Mouse (Mus musculus): ENCODE measurements around the gene Pop4.

Pop4 gene

GRCm38 (mm10) chr7:38219526-38219925 is 51.7 kb downstream of the Pop4 start:
- DNase-seq (ENCODE audit: low read depth, low spot score), result no peak

GRCm38 (mm10) chr7:38218631-38219367 is 52.4 kb downstream of the Pop4 start:
- no peak for DNase-seq (ENCODE audit: low read depth, low spot score)

DNA sequence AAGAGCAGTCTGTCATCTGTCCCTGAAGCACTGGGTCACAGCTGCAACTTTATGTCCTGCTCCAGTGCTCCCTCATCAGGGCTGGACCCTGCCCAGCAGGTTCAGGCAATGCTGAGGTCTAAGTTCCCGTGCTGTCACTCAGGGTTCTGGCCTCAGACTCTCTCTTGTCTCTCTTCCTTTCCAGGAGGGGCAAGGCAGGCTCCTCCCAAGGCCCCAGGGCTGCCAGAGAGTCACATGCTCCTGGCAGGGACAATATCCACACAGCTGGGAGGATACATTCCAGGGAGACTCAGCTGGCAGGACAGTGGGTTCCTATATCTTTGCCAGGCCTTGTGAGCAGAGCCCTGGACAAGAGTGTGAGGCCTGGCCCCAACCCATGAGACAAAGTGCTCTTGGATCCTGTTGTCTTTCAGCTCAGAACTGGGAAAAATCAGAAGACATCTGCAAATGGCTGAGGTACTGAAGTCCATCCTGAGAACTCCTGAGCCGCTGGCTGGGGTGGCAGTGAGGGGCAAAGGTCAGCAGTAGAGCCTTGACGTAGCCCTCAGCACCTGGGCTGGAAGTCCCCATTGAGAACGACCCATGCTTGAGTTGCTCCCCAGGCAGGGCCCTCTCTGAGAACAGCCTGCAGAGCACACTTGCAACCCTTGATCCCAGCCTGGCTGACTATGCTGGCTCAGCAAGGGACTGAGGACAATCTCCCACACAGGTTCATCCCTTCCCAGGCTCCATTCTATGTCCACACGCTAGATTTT is 53.6 kb downstream of the Pop4 start:
- DNase-seq (ENCODE audit: low read depth, low spot score), result no peak

DNA sequence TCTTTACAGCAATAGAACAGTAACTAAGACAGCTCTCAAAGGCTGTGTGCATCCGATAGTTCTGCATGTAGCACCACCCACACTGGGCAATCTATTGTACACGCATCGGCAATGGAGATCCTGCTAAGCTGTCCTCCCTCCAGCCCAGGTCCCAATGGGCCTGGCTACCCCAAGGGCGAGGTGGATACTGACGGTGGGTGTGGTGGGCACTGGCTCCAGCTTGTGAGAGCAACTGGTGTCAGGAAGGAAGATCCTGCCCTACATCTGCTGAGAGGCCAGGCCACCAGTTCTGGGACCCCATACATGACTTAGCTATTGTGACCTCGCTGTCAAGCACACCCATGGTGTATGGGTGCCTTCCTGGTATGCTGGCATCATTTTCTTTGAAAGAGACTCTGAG is 55.5 kb downstream of the Pop4 start:
- no peak for DNase-seq (ENCODE audit: low read depth, low spot score)

GRCm38 (mm10) chr7:38215281-38215680 is 55.9 kb downstream of the Pop4 start:
- no peak for DNase-seq (ENCODE audit: low read depth, low spot score)

GRCm38 (mm10) chr7:38214473-38215214 is 56.6 kb downstream of the Pop4 start:
- no peak for DNase-seq (ENCODE audit: low read depth, low spot score)

DNA sequence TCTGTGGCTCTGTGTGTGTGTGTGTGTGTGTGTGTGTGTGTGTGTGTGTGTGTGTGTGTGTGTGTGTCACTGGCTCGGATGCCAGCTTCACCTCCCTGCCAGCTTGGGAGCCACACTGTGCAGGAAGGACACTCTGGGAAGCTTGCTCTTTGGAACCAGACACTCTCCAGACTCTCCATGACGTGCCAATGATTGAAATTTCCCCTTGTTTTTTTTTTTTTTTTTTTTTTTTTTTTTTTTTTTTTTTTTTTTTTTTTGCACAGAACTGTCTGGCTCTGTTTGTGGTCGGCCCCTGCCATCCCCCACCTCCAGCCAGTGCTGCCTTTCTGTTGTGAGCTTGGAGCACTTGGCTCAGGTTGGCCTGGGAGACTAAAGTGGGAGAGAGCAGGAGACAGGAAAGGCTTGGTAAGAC is 58.6 kb downstream of the Pop4 start:
- no peak for DNase-seq (ENCODE audit: low read depth, low spot score)
